Mouse (Mus musculus): ENCODE data around the gene Sertad2. TPM values are rescaled to one million over a fixed set of nuclear protein-coding genes. Genes with fewer than 3 reads are reported as not detected.

Gene Sertad2
- polyA plus RNA-seq, 1 experiment from 2014 or later: 36.0 TPM

GRCm38 (mm10) chr11:20627146-20627545 is 84.1 kb downstream of the Sertad2 start:
- no peaks in the 10 kb centered on the region for H3K27me3 ChIP-seq
- no peaks in the 10 kb centered on the region for H3K36me3 ChIP-seq
- ATAC-seq (ENCODE audit: low FRiP score): no peak
- 91% methylated on average over 2 of the region's 2 CpGs for WGBS
- no peak overlapping the region for H3K27ac ChIP-seq
- no peaks in the 10 kb centered on the region for H3K4me1 ChIP-seq
- H3K4me3 ChIP-seq: no peak overlapping the region
- no peaks in the 10 kb centered on the region for H3K9me3 ChIP-seq (replicated peaks)
- H3K9ac ChIP-seq: no peak overlapping the region
- H3K4me2 ChIP-seq (replicated peaks): no peak overlapping the region

GRCm38 (mm10) chr11:20628216-20628615 is 85.2 kb downstream of the Sertad2 start:
- Histone ChIP-seq H3K4me2 (replicated peaks) (no peak overlapping the region), H3K9ac (no peak overlapping the region), H3K27ac (no peak overlapping the region), H3K4me1 (peaks cover 5% of the 10 kb centered on the region), H3K27me3 (no peaks in the 10 kb centered on the region), H3K9me3 (replicated peaks) (no peaks in the 10 kb centered on the region), H3K36me3 (no peaks in the 10 kb centered on the region), H3K4me3 (no peak overlapping the region)
- no peak for ATAC-seq (ENCODE audit: low FRiP score)
- WGBS: 42% methylated on average over 2 of the region's 2 CpGs

GRCm38 (mm10) chr11:20629700-20630099 is 86.6 kb downstream of the Sertad2 start:
- Histone ChIP-seq H3K9ac (no peak overlapping the region), H3K4me3 (no peak overlapping the region), H3K4me2 (replicated peaks) (no peak overlapping the region), H3K27me3 (no peaks in the 10 kb centered on the region), H3K4me1 (peaks cover 13% of the 10 kb centered on the region), H3K9me3 (replicated peaks) (no peaks in the 10 kb centered on the region), H3K36me3 (no peaks in the 10 kb centered on the region), H3K27ac (no peak overlapping the region)
- 94% methylated on average over 5 of the region's 5 CpGs for WGBS
- no peak for ATAC-seq (ENCODE audit: low FRiP score)

GRCm38 (mm10) chr11:20631026-20631940 is 88.2 kb downstream of the Sertad2 start:
- peaks cover 26% of the 10 kb centered on the region for H3K4me1 ChIP-seq
- no peaks in the 10 kb centered on the region for H3K9me3 ChIP-seq (replicated peaks)
- no peaks in the 10 kb centered on the region for H3K27me3 ChIP-seq
- H3K27ac ChIP-seq: peak overlapping the region; percentile 96
- peak overlapping the region; percentile 82 for H3K4me2 ChIP-seq (replicated peaks)
- peak overlapping the region; percentile 90 for H3K9ac ChIP-seq
- 3% methylated on average over 33 of the region's 36 CpGs for WGBS
- H3K4me3 ChIP-seq: peak overlapping the region; percentile 83
- no peaks in the 10 kb centered on the region for H3K36me3 ChIP-seq
- ATAC-seq (ENCODE audit: low FRiP score): peak; percentile 92

GRCm38 (mm10) chr11:20631941-20632618 is 89.0 kb downstream of the Sertad2 start:
- 1% methylated on average over 50 of the region's 67 CpGs for WGBS
- peak; percentile 96 for ATAC-seq (ENCODE audit: low FRiP score)

GRCm38 (mm10) chr11:20632619-20632965 is 89.5 kb downstream of the Sertad2 start:
- WGBS: under 1% methylated on average over 13 of the region's 13 CpGs
- Histone ChIP-seq H3K4me2 (replicated peaks) (peak overlapping the region; percentile 82), H3K4me1 (peaks cover 28% of the 10 kb centered on the region), H3K9ac (peak overlapping the region; percentile 90), H3K36me3 (no peaks in the 10 kb centered on the region), H3K27ac (peak overlapping the region; percentile 96), H3K9me3 (replicated peaks) (no peaks in the 10 kb centered on the region), H3K4me3 (peak overlapping the region; percentile 83), H3K27me3 (no peaks in the 10 kb centered on the region)
- ATAC-seq (ENCODE audit: low FRiP score): no peak

More at GRCm38 (mm10) chr11:20631941-20632618, 89.0 kb downstream of the Sertad2 start:
- Histone ChIP-seq H3K4me2 (replicated peaks) (peak overlapping the region; percentile 82), H3K4me1 (peaks cover 28% of the 10 kb centered on the region), H3K27me3 (no peaks in the 10 kb centered on the region), H3K9me3 (replicated peaks) (no peaks in the 10 kb centered on the region), H3K27ac (peak overlapping the region; percentile 96), H3K36me3 (no peaks in the 10 kb centered on the region), H3K4me3 (peak overlapping the region; percentile 83), H3K9ac (peak overlapping the region; percentile 90)

- no peak overlapping the region for H3K4me3 ChIP-seq
- no peak overlapping the region for H3K9ac ChIP-seq
- 0 out of 2 replicates have a peak overlapping the region, but pooled peaks have one; percentile 5 for H3K4me2 ChIP-seq (replicated peaks)
- ATAC-seq (ENCODE audit: low FRiP score): no peak
- H3K27me3 ChIP-seq: no peaks in the 10 kb centered on the region
- peaks cover 32% of the 10 kb centered on the region for H3K4me1 ChIP-seq
- 68% methylated on average over 1 of the region's 1 CpGs for WGBS
- H3K27ac ChIP-seq: no peak overlapping the region
- H3K36me3 ChIP-seq: no peaks in the 10 kb centered on the region
- H3K9me3 ChIP-seq (replicated peaks): no peaks in the 10 kb centered on the region
These were observed 91.5 kb downstream of the Sertad2 start for GRCm38 (mm10) chr11:20634543-20634942.

- peaks cover 43% of the 10 kb centered on the region for H3K4me1 ChIP-seq
- H3K4me3 ChIP-seq: no peak overlapping the region
- H3K27ac ChIP-seq: peak overlapping the region; percentile 35; the same call in 1 of the 2 replicates
- no peaks in the 10 kb centered on the region for H3K36me3 ChIP-seq
- 34% methylated on average over 6 of the region's 6 CpGs for WGBS
- no peak for ATAC-seq (ENCODE audit: low FRiP score)
- H3K9me3 ChIP-seq (replicated peaks): no peaks in the 10 kb centered on the region
- no peaks in the 10 kb centered on the region for H3K27me3 ChIP-seq
- H3K9ac ChIP-seq: 0 out of 2 replicates have a peak overlapping the region, but pooled peaks have one; percentile 33
- peak overlapping the region; percentile 23; the same call in 1 of the 2 replicates for H3K4me2 ChIP-seq (replicated peaks)
These were observed 92.6 kb downstream of the Sertad2 start for GRCm38 (mm10) chr11:20635646-20636045.

GRCm38 (mm10) chr11:20636114-20636513 is 93.1 kb downstream of the Sertad2 start:
- no peak overlapping the region for H3K4me3 ChIP-seq
- no peaks in the 10 kb centered on the region for H3K9me3 ChIP-seq (replicated peaks)
- no peak for ATAC-seq (ENCODE audit: low FRiP score)
- H3K36me3 ChIP-seq: no peaks in the 10 kb centered on the region
- no peaks in the 10 kb centered on the region for H3K27me3 ChIP-seq
- H3K4me2 ChIP-seq (replicated peaks): no peak overlapping the region
- peak overlapping the region; percentile 53; the same call in 1 of the 2 replicates for H3K9ac ChIP-seq
- peak overlapping the region; percentile 35; the same call in 1 of the 2 replicates for H3K27ac ChIP-seq
- 62% methylated on average over 4 of the region's 4 CpGs for WGBS
- H3K4me1 ChIP-seq: peaks cover 47% of the 10 kb centered on the region

GRCm38 (mm10) chr11:20637060-20637459 is 94.0 kb downstream of the Sertad2 start:
- H3K4me2 ChIP-seq (replicated peaks): no peak overlapping the region
- H3K9me3 ChIP-seq (replicated peaks): no peaks in the 10 kb centered on the region
- no peak overlapping the region for H3K4me3 ChIP-seq
- no peaks in the 10 kb centered on the region for H3K27me3 ChIP-seq
- ATAC-seq (ENCODE audit: low FRiP score): no peak
- H3K9ac ChIP-seq: no peak overlapping the region
- peaks cover 48% of the 10 kb centered on the region for H3K4me1 ChIP-seq
- no peak overlapping the region for H3K27ac ChIP-seq
- no peaks in the 10 kb centered on the region for H3K36me3 ChIP-seq

GRCm38 (mm10) chr11:20638841-20639240 is 95.8 kb downstream of the Sertad2 start:
- Histone ChIP-seq H3K9me3 (replicated peaks) (no peaks in the 10 kb centered on the region), H3K4me2 (replicated peaks) (no peak overlapping the region), H3K4me1 (peaks cover 41% of the 10 kb centered on the region), H3K27me3 (no peaks in the 10 kb centered on the region), H3K36me3 (no peaks in the 10 kb centered on the region), H3K9ac (no peak overlapping the region), H3K27ac (no peak overlapping the region), H3K4me3 (no peak overlapping the region)
- 30% methylated on average over 3 of the region's 3 CpGs for WGBS
- ATAC-seq (ENCODE audit: low FRiP score): no peak

- Histone ChIP-seq H3K4me1 (peaks cover 45% of the 10 kb centered on the region), H3K4me2 (replicated peaks) (peak overlapping the region; percentile 45), H3K27ac (peak overlapping the region; percentile 81), H3K27me3 (no peaks in the 10 kb centered on the region), H3K36me3 (no peaks in the 10 kb centered on the region), H3K9me3 (replicated peaks) (no peaks in the 10 kb centered on the region), H3K9ac (peak overlapping the region; percentile 46), H3K4me3 (peak overlapping the region; percentile 4; the same call in 1 of the 2 replicates)
- ATAC-seq (ENCODE audit: low FRiP score): peak; percentile 93
- 2% methylated on average over 11 of the region's 11 CpGs for WGBS
These were observed 96.9 kb downstream of the Sertad2 start for GRCm38 (mm10) chr11:20639918-20640447.

Data from hindbrain, embryonic 12.5 days (tissue).